Mouse (Mus musculus) limb, embryonic 12.5 days (tissue): Measurements from ENCODE around the gene Camta1. TPM values are rescaled to one million over a fixed set of nuclear protein-coding genes. Genes with fewer than 3 reads are reported as not detected.

Source experiments
- ATAC-seq: fragments of 200-750 bp; cut with Nextera tagmentation; 2 replicates; pipeline ENCODE4 v1.8.0; 2017; ENCODE audit warnings: low read depth, moderate TSS enrichment; ENCODE audit not compliant: insufficient number of reproducible peaks, insufficient read depth, low FRiP score, low TSS enrichment
- H3K27ac ChIP-seq: fragments of 300-500 bp; sonication (generic); 2 replicates; pipeline ENCODE4 v1.5.1; 2016; ENCODE audit warnings: mild to moderate bottlenecking, moderate library complexity
- H3K27me3 ChIP-seq: fragments of 300-500 bp; sonication (generic); 2 replicates; pipeline ENCODE4 v1.6.1; 2016; ENCODE audit warnings: mild to moderate bottlenecking, moderate library complexity
- H3K36me3 ChIP-seq: fragments of 300-500 bp; sonication (generic); 2 replicates; pipeline ENCODE4 v1.6.1; 2016; ENCODE audit warnings: mild to moderate bottlenecking, moderate library complexity
- H3K4me1 ChIP-seq: fragments of 300-500 bp; sonication (generic); replicated peaks from 2 replicates; pipeline ENCODE4 v1.6.1; 2016
- H3K4me2 ChIP-seq: fragments of 300-500 bp; sonication (generic); 2 replicates; pipeline ENCODE4 v1.6.1; 2016; ENCODE audit warnings: mild to moderate bottlenecking, moderate library complexity
- H3K4me3 ChIP-seq: fragments of 300-500 bp; sonication (generic); replicated peaks from 2 replicates; pipeline ENCODE4 v1.5.1; 2016; ENCODE audit warnings: mild to moderate bottlenecking
- H3K9ac ChIP-seq: fragments of 300-500 bp; sonication (generic); replicated peaks from 2 replicates; pipeline ENCODE4 v1.6.1; 2016; ENCODE audit warnings: mild to moderate bottlenecking, moderate library complexity
- H3K9me3 ChIP-seq: fragments of 300-500 bp; sonication (generic); 2 replicates; pipeline ENCODE4 v1.6.1; 2016; ENCODE audit warnings: mild to moderate bottlenecking, moderate library complexity
- WGBS: fragments of 180-500 bp; shearing (Covaris S2); methylation state at CpG from one replicate; pipeline ENCODE4 v1.1.7; 2016; 5-methylcytosine and 5-hydroxymethylcytosine counted together
- polyA plus RNA-seq: library from polyadenylated mRNA; unstranded; fragments of >200 nt; fragmentation: Nextera tagmentation; extraction: Ambion mirVana; gene quantifications from 2 replicates; pipeline ENCODE4 v1.2.1, GENCODE M21; 2016

Gene Camta1
- polyA plus RNA-seq, 1 experiment from 2014 or later, result 106 TPM

- Histone ChIP-seq H3K4me3 (no peak overlapping the region), H3K27me3 (no peaks in the 10 kb centered on the region), H3K4me2 (no peak overlapping the region), H3K9ac (no peak overlapping the region), H3K4me1 (peaks cover 8% of the 10 kb centered on the region), H3K36me3 (no peaks in the 10 kb centered on the region), H3K27ac (no peak overlapping the region), H3K9me3 (no peaks in the 10 kb centered on the region)
- 69% methylated on average over 12 of the region's 12 CpGs for WGBS
- no peak for ATAC-seq
Observed at GRCm38 (mm10) chr4:151666411-151666901, 195.2 kb downstream of the Camta1 start.

GRCm38 (mm10) chr4:151661486-151661885 is 200.2 kb downstream of the Camta1 start:
- no peak overlapping the region for H3K4me2 ChIP-seq
- H3K36me3 ChIP-seq, result no peaks in the 10 kb centered on the region
- H3K9me3 ChIP-seq, result no peaks in the 10 kb centered on the region
- H3K4me1 ChIP-seq, result peaks cover 5% of the 10 kb centered on the region
- no peak overlapping the region for H3K4me3 ChIP-seq
- H3K27ac ChIP-seq, result no peak overlapping the region
- 66% methylated on average over 9 of the region's 9 CpGs for WGBS
- H3K9ac ChIP-seq, result no peak overlapping the region
- ATAC-seq, result no peak
- no peaks in the 10 kb centered on the region for H3K27me3 ChIP-seq

GRCm38 (mm10) chr4:151656427-151656826 is 205.2 kb downstream of the Camta1 start:
- Histone ChIP-seq H3K27me3 (no peaks in the 10 kb centered on the region; the same call in 1 of the 2 replicates), H3K4me3 (no peak overlapping the region), H3K27ac (no peak overlapping the region), H3K36me3 (no peaks in the 10 kb centered on the region), H3K9ac (no peak overlapping the region), H3K4me1 (peaks cover 6% of the 10 kb centered on the region; the same call in 1 of the 2 replicates), H3K9me3 (no peaks in the 10 kb centered on the region), H3K4me2 (no peak overlapping the region)
- 69% methylated on average over 10 of the region's 10 CpGs for WGBS
- no peak for ATAC-seq

GRCm38 (mm10) chr4:151655637-151656385 is 205.9 kb downstream of the Camta1 start:
- Histone ChIP-seq H3K27me3 (no peaks in the 10 kb centered on the region; the same call in 1 of the 2 replicates), H3K27ac (no peak overlapping the region), H3K36me3 (no peaks in the 10 kb centered on the region), H3K4me1 (peaks cover 6% of the 10 kb centered on the region; the same call in 1 of the 2 replicates), H3K4me2 (no peak overlapping the region), H3K9ac (no peak overlapping the region), H3K9me3 (no peaks in the 10 kb centered on the region), H3K4me3 (no peak overlapping the region)
- ATAC-seq, result no peak
- 49% methylated on average over 16 of the region's 16 CpGs for WGBS

GRCm38 (mm10) chr4:151655227-151655626 is 206.4 kb downstream of the Camta1 start:
- no peak overlapping the region for H3K9ac ChIP-seq
- ATAC-seq, result no peak
- H3K9me3 ChIP-seq, result no peaks in the 10 kb centered on the region
- no peak overlapping the region for H3K4me2 ChIP-seq
- no peak overlapping the region for H3K27ac ChIP-seq
- H3K27me3 ChIP-seq, result no peaks in the 10 kb centered on the region; the same call in 1 of the 2 replicates
- peaks cover 6% of the 10 kb centered on the region; the same call in 1 of the 2 replicates for H3K4me1 ChIP-seq
- no peaks in the 10 kb centered on the region for H3K36me3 ChIP-seq
- H3K4me3 ChIP-seq, result no peak overlapping the region
- 61% methylated on average over 4 of the region's 4 CpGs for whole genome bisulfite sequencing

- Histone ChIP-seq H3K4me3 (no peak overlapping the region), H3K36me3 (no peaks in the 10 kb centered on the region), H3K4me1 (no peaks in the 10 kb centered on the region), H3K27me3 (peaks cover 19% of the 10 kb centered on the region), H3K9ac (no peak overlapping the region), H3K27ac (no peak overlapping the region), H3K4me2 (no peak overlapping the region), H3K9me3 (no peaks in the 10 kb centered on the region)
- ATAC-seq, result no peak
- 85% methylated on average over 2 of the region's 2 CpGs for WGBS
Observed at GRCm38 (mm10) chr4:151642418-151642817, 219.3 kb downstream of the Camta1 start.

GRCm38 (mm10) chr4:151640971-151641370 is 220.7 kb downstream of the Camta1 start:
- Histone ChIP-seq H3K4me3 (no peak overlapping the region), H3K4me1 (no peaks in the 10 kb centered on the region), H3K36me3 (no peaks in the 10 kb centered on the region), H3K9me3 (no peaks in the 10 kb centered on the region), H3K4me2 (no peak overlapping the region), H3K27ac (no peak overlapping the region), H3K27me3 (peaks cover 23% of the 10 kb centered on the region), H3K9ac (no peak overlapping the region)
- WGBS, result 75% methylated on average over 8 of the region's 8 CpGs
- ATAC-seq, result no peak

- Histone ChIP-seq H3K27ac (no peak overlapping the region), H3K9ac (no peak overlapping the region), H3K4me3 (no peak overlapping the region), H3K27me3 (peaks cover 23% of the 10 kb centered on the region), H3K36me3 (no peaks in the 10 kb centered on the region), H3K4me1 (peaks cover 5% of the 10 kb centered on the region; the same call in 1 of the 2 replicates), H3K4me2 (no peak overlapping the region), H3K9me3 (no peaks in the 10 kb centered on the region)
- 14% methylated on average over 9 of the region's 9 CpGs for WGBS
- ATAC-seq, result no peak
Observed at GRCm38 (mm10) chr4:151638941-151639340, 222.7 kb downstream of the Camta1 start.

- Histone ChIP-seq H3K4me1 (peaks cover 5% of the 10 kb centered on the region; the same call in 1 of the 2 replicates), H3K4me3 (no peak overlapping the region), H3K27ac (no peak overlapping the region), H3K9ac (no peak overlapping the region), H3K27me3 (peaks cover 23% of the 10 kb centered on the region), H3K36me3 (no peaks in the 10 kb centered on the region), H3K4me2 (no peak overlapping the region), H3K9me3 (no peaks in the 10 kb centered on the region)
- 51% methylated on average over 9 of the region's 9 CpGs for WGBS
- ATAC-seq, result no peak
Observed at GRCm38 (mm10) chr4:151637348-151637747, 224.3 kb downstream of the Camta1 start.

- H3K36me3 ChIP-seq, result no peaks in the 10 kb centered on the region
- ATAC-seq, result no peak
- H3K9me3 ChIP-seq, result no peaks in the 10 kb centered on the region
- H3K9ac ChIP-seq, result no peak overlapping the region
- H3K27me3 ChIP-seq, result peaks cover 20% of the 10 kb centered on the region
- WGBS, result 27% methylated on average over 6 of the region's 6 CpGs
- H3K27ac ChIP-seq, result no peak overlapping the region
- H3K4me2 ChIP-seq, result no peak overlapping the region
- peaks cover 5% of the 10 kb centered on the region; the same call in 1 of the 2 replicates for H3K4me1 ChIP-seq
- H3K4me3 ChIP-seq, result no peak overlapping the region
Observed at GRCm38 (mm10) chr4:151634771-151635170, 226.9 kb downstream of the Camta1 start.

GRCm38 (mm10) chr4:151633795-151634194 is 227.9 kb downstream of the Camta1 start:
- no peaks in the 10 kb centered on the region for H3K9me3 ChIP-seq
- no peak for ATAC-seq
- H3K4me3 ChIP-seq, result no peak overlapping the region
- H3K9ac ChIP-seq, result no peak overlapping the region
- H3K27ac ChIP-seq, result no peak overlapping the region
- no peaks in the 10 kb centered on the region for H3K36me3 ChIP-seq
- H3K4me1 ChIP-seq, result peaks cover 5% of the 10 kb centered on the region; the same call in 1 of the 2 replicates
- no peak overlapping the region for H3K4me2 ChIP-seq
- peaks cover 14% of the 10 kb centered on the region; the same call in 1 of the 2 replicates for H3K27me3 ChIP-seq
- 91% methylated on average over 8 of the region's 8 CpGs for WGBS
